8 mouse cellular contexts compared by ENCODE assay signal in the genomic region with DNA sequence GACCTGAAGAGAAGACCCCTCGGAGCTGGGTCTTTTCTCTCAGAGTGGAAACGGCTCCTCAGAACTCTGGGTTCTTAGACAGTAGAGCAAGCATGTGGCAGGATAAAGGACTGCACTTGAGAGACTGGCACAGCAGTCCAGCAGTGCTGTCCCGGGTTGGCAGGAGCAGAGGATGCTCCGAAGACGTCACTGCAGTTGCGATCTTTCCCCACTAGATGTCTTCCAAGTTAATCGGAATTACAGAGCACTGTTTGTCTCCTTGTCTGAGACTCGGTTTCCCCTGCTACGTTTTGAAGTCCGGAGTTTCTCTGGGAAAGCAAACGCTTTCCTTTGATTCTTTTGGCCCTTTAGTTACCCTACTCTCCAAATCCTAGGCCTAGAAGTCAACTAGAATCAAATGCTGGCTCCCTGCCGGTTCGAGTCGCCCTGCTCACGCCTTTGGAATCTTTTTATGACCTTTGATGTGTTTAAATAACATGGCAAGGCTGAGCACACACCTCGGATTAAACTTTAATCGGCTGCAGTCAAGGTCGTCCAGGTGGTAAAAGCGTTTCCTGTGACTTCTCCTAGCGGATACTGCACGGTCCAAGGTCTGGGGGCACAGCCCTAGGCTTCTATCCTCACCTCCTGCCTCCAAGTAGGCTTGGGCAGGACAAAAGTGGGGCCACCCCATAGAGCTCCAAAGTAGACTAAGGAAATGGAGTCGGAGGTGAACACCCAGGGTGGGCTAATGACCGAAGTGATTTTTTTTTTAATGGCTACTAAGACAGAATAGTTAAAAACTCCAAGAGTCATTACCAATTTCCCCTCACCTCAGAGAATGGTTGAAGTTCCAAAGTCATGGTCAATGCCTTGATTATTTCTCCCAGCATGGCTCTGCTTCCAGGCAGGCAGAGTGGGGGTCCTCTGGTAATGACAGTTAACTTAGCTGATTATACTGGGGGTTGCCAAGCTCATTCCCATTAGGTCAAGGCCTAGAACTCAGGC. TPM values are rescaled to one million over a fixed set of nuclear protein-coding genes. Genes with fewer than 3 reads are reported as not detected.
DNase-seq lines count a peak whose midpoint lies in the region; ATAC-seq and TF ChIP-seq lines count a peak whose summit lies in the region.
"Had no signal": no experiment of that assay in that cellular context is flagged by ENCODE, and none has a peak within 500 bp of the region (broad histone marks: within the 10 kb centered on the region; RNA-seq: fewer than 3 reads in every experiment).

No protein-coding gene starts in this region.

- DNase-seq in urinary bladder, postnatal 4 days (ENCODE audit: low spot score in 2 of 2) = peak; percentile 29 to 72
- DNase-seq in urinary bladder, postnatal 10 days (ENCODE audit: low spot score) = no peak
- peak; percentile 17 for DNase-seq in c-Kit-positive CD71-positive TER-119-negative erythroid progenitor cells, embryonic 14.5 days (ENCODE audit: low read depth)
- peak; percentile 46 to 62 for DNase-seq in gastrocnemius, postnatal 4 days (ENCODE audit: low spot score in 2 of 2)
- peak; percentile 68 for DNase-seq in lung, postnatal 0 days (ENCODE audit: low spot score)
- DNase-seq in right cerebral cortex, adult 2 months (ENCODE audit: low spot score in 2 of 2) = peak; percentile 74 to 75

- 6% methylated on average over 23 of the region's 23 CpGs for WGBS in kidney, embryonic 16.5 days
- WGBS in lung, postnatal 0 days = 9% methylated on average over 23 of the region's 23 CpGs

- no peak for TF ChIP-seq EP300 in lung, postnatal 0 days (IDR thresholded peaks at IDR 0.05)

- no peaks in the 10 kb centered on the region for H3K36me3 ChIP-seq in kidney, embryonic 16.5 days (ENCODE audit: insufficient read depth, low read length)
- no peaks in the 10 kb centered on the region for H3K36me3 ChIP-seq in lung, postnatal 0 days (ENCODE audit: insufficient read depth, low read length)

- peak; percentile 19; the same call in 1 of the 2 replicates for ATAC-seq in kidney, embryonic 16.5 days (ENCODE audit: low FRiP score, low TSS enrichment)
- ATAC-seq in lung, postnatal 0 days = peak; percentile 46; the same call in 1 of the 2 replicates

- no peak overlapping the region for H3K4me3 ChIP-seq in kidney, embryonic 16.5 days (ENCODE audit: low read length)
- no peak overlapping the region for H3K4me3 ChIP-seq in lung, postnatal 0 days (ENCODE audit: low read depth, low read length)

- 0 out of 2 replicates have a peak, but pooled peaks cover 6% of the 10 kb centered on the region for H3K4me1 ChIP-seq in kidney, embryonic 16.5 days (ENCODE audit: insufficient read depth, low read length)
- H3K4me1 ChIP-seq in lung, postnatal 0 days (ENCODE audit: insufficient read depth, low read depth, low read length) = no peaks in the 10 kb centered on the region

- peak; percentile 79 for TF ChIP-seq CTCF in lung, postnatal 0 days (IDR thresholded peaks at IDR 0.05)

- no peak overlapping the region for H3K9ac ChIP-seq in kidney, embryonic 16.5 days (replicated peaks; ENCODE audit: low read length)
- no peak overlapping the region for H3K9ac ChIP-seq in lung, postnatal 0 days (replicated peaks; ENCODE audit: low read depth)

- no peak overlapping the region for H3K27ac ChIP-seq in kidney, embryonic 16.5 days (ENCODE audit: low read length)
- H3K27ac ChIP-seq in lung, postnatal 0 days (ENCODE audit: low read length) = no peak overlapping the region
- H3K27ac ChIP-seq: macrophage had no signal

- no peaks in the 10 kb centered on the region for H3K9me3 ChIP-seq in kidney, embryonic 16.5 days (ENCODE audit: low read length)
- H3K9me3 ChIP-seq in lung, postnatal 0 days (ENCODE audit: low read length) = no peaks in the 10 kb centered on the region

- peaks cover 96% of the 10 kb centered on the region for H3K27me3 ChIP-seq in kidney, embryonic 16.5 days (ENCODE audit: insufficient read depth, low read length)
- H3K27me3 ChIP-seq in lung, postnatal 0 days (replicated peaks; ENCODE audit: insufficient read depth, low read length) = peaks cover 92% of the 10 kb centered on the region

- H3K4me2 ChIP-seq in kidney, embryonic 16.5 days (replicated peaks; ENCODE audit: low read depth, low read length) = peak overlapping the region; percentile 33
- H3K4me2 ChIP-seq in lung, postnatal 0 days (replicated peaks; ENCODE audit: low read depth, low read length) = no peak overlapping the region

RNA-seq across cellular contexts. Expression of gene Hoxa13, which starts 10.1 kb away (rescaled TPM):
- 1 to 10 TPM; 1.1 to 1.3 TPM for total RNA-seq in gastrocnemius, postnatal 4 days (2021)
- 0.15 TPM in 2 replicates for polyA plus RNA-seq in kidney, embryonic 16.5 days (2015; fragmentation: Nextera tagmentation; extraction: Ambion mirVana)
- polyA plus RNA-seq in lung, postnatal 0 days (2015; fragmentation: Nextera tagmentation; extraction: Ambion mirVana) = 0.12 TPM in 1 of 2 replicates, not detected in the other
- polyA plus RNA-seq: macrophage had no signal

RNA-seq across cellular contexts. Expression of gene Hoxa11, which starts 25.2 kb away (rescaled TPM):
- total RNA-seq in gastrocnemius, postnatal 4 days (2021) = 1 to 10 TPM; 6.0 to 6.6 TPM
- 27.9 and 31.8 TPM in 2 replicates for polyA plus RNA-seq in kidney, embryonic 16.5 days (2015; fragmentation: Nextera tagmentation; extraction: Ambion mirVana)
- not detected in 2 replicates for polyA plus RNA-seq in lung, postnatal 0 days (2015; fragmentation: Nextera tagmentation; extraction: Ambion mirVana)
- polyA plus RNA-seq: macrophage had no signal

RNA-seq across cellular contexts. Expression of gene Hoxa10, which starts 30.1 kb away (rescaled TPM):
- 10 to 100 TPM; 31.5 to 32.3 TPM for total RNA-seq in gastrocnemius, postnatal 4 days (2021)
- 147 and 154 TPM in 2 replicates for polyA plus RNA-seq in kidney, embryonic 16.5 days (2015; fragmentation: Nextera tagmentation; extraction: Ambion mirVana)
- polyA plus RNA-seq in lung, postnatal 0 days (2015; fragmentation: Nextera tagmentation; extraction: Ambion mirVana) = not detected in 2 replicates
- polyA plus RNA-seq: macrophage had no signal

RNA-seq across cellular contexts. Expression of gene Hoxa9, which starts 39.9 kb away (rescaled TPM):
- 10 to 100 TPM; 16.5 to 17.7 TPM for total RNA-seq in gastrocnemius, postnatal 4 days (2021)
- polyA plus RNA-seq in kidney, embryonic 16.5 days (2015; fragmentation: Nextera tagmentation; extraction: Ambion mirVana) = 56.6 and 56.8 TPM in 2 replicates
- 0.06 and 0.07 TPM in 2 replicates for polyA plus RNA-seq in lung, postnatal 0 days (2015; fragmentation: Nextera tagmentation; extraction: Ambion mirVana)

RNA-seq across cellular contexts. Expression of gene Evx1, which starts 42.5 kb away (rescaled TPM):
- total RNA-seq in gastrocnemius, postnatal 4 days (2021) = not detected
- not detected in 2 replicates for polyA plus RNA-seq in kidney, embryonic 16.5 days (2015; fragmentation: Nextera tagmentation; extraction: Ambion mirVana)
- not detected in 2 replicates for polyA plus RNA-seq in lung, postnatal 0 days (2015; fragmentation: Nextera tagmentation; extraction: Ambion mirVana)
- polyA plus RNA-seq: macrophage had no signal

Comparison
In these comparisons a context has a peak if more than half of its experiments do, and no peak if none do; other contexts are left out.
1. RNA of gene Hoxa11, which starts 25.2 kb away (polyA plus RNA-seq): 27.9 to 31.8 TPM in kidney, embryonic 16.5 days; not detected in lung, postnatal 0 days; every median in the first group is over 10 times any median in the second.
2. RNA of gene Hoxa10, which starts 30.1 kb away (polyA plus RNA-seq): 147 to 154 TPM in kidney, embryonic 16.5 days; not detected in lung, postnatal 0 days; every median in the first group is over 100 times any median in the second.